Mouse (Mus musculus): ENCODE data around the gene Dnmt3b. TPM values are rescaled to one million over a fixed set of nuclear protein-coding genes. Genes with fewer than 3 reads are reported as not detected.
A peak's percentile ranks its signal among the peaks of the same experiment; 100 is the strongest.

Gene Dnmt3b
- polyA plus RNA-seq, 1 experiment from 2014 or later, result 3.0 TPM

- Histone ChIP-seq H3K27ac (ENCODE audit: low read length) (peak within 1 kb of the TSS; percentile 89), H3K9ac (ENCODE audit: low read depth, low read length) (peak within 1 kb of the TSS; percentile 88), H3K27me3 (ENCODE audit: control insufficient read depth, insufficient read depth, low read depth, low read length) (no peaks in the 10 kb centered on the region), H3K36me3 (ENCODE audit: control insufficient read depth, insufficient read depth, low read length) (peaks cover 12% of the 10 kb centered on the region), H3K4me1 (ENCODE audit: control insufficient read depth, insufficient read depth, low read length) (peaks cover 18% of the 10 kb centered on the region), H3K9me3 (replicated peaks; ENCODE audit: control insufficient read depth, low read length, poor library complexity, severe bottlenecking) (no peaks in the 10 kb centered on the region), H3K4me3 (ENCODE audit: low read depth, low read length) (peak within 1 kb of the TSS; percentile 76), H3K4me2 (ENCODE audit: low read length) (peak within 1 kb of the TSS; percentile 67)
- 4% methylated on average over 53 of the region's 53 CpGs for WGBS
- ATAC-seq, result peak; percentile 90
Measured at GRCm38 (mm10) chr2:153631976-153632870, 17.0 kb upstream of the Dnmt3b start, which contains the start of gene Commd7. TSS of gene Commd7 (minus strand) at chr2:153632781.

DNA sequence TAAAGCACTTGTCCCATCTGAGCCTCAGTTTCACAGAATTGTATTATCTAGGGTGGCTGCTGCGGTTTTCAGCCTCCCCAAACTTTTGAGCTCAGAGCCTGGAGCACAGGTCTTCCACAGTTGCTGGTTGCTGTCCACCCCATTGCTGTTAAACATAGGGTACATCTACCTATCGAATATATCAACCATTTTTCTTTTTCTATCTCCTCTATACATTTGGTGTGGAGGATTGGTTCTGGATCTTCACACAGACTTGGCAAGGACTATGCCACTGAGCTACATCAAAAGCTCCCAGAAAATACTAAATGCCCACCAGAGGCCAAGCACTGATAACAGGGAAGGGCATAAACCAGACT lies 16.4 kb upstream of the Dnmt3b start:
- H3K4me3 ChIP-seq (ENCODE audit: low read depth, low read length), result peak overlapping the region; percentile 76
- no peaks in the 10 kb centered on the region for H3K9me3 ChIP-seq (replicated peaks; ENCODE audit: control insufficient read depth, low read length, poor library complexity, severe bottlenecking)
- peak overlapping the region; percentile 89 for H3K27ac ChIP-seq (ENCODE audit: low read length)
- peak; percentile 47 for ATAC-seq
- H3K27me3 ChIP-seq (ENCODE audit: control insufficient read depth, insufficient read depth, low read depth, low read length), result no peaks in the 10 kb centered on the region
- peak overlapping the region; percentile 67 for H3K4me2 ChIP-seq (ENCODE audit: low read length)
- peaks cover 6% of the 10 kb centered on the region for H3K36me3 ChIP-seq (ENCODE audit: control insufficient read depth, insufficient read depth, low read length)
- 28% methylated on average over 2 of the region's 2 CpGs for WGBS
- peak overlapping the region; percentile 88 for H3K9ac ChIP-seq (ENCODE audit: low read depth, low read length)
- peaks cover 18% of the 10 kb centered on the region for H3K4me1 ChIP-seq (ENCODE audit: control insufficient read depth, insufficient read depth, low read length)

DNA sequence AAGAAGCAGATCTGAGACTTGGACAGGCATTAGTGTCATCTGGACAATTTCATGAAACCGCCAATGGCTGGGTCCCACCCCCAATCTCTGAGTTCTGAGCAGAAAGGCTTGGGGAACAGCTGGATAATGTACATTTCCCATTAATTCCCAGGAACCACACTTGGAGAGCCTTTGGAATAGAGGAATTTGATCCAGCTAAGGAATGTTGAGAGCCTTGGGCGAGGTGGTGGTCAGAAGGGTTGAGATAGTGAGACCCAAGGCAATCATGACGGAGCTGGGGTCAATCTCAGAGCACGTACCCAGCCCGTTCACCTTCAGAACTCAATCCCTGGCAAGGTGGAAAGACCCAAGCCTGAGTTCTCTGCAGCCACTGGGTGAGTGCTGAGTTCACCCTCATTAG lies 16.0 kb upstream of the Dnmt3b start:
- 90% methylated on average over 5 of the region's 5 CpGs for WGBS
- H3K9ac ChIP-seq (ENCODE audit: low read depth, low read length), result peak overlapping the region; percentile 88
- peaks cover 18% of the 10 kb centered on the region for H3K4me1 ChIP-seq (ENCODE audit: control insufficient read depth, insufficient read depth, low read length)
- H3K4me3 ChIP-seq (ENCODE audit: low read depth, low read length), result no peak overlapping the region
- no peak overlapping the region; the same call in 1 of the 2 replicates for H3K4me2 ChIP-seq (ENCODE audit: low read length)
- ATAC-seq, result no peak
- H3K27me3 ChIP-seq (ENCODE audit: control insufficient read depth, insufficient read depth, low read depth, low read length), result no peaks in the 10 kb centered on the region
- H3K27ac ChIP-seq (ENCODE audit: low read length), result no peak overlapping the region
- no peaks in the 10 kb centered on the region for H3K9me3 ChIP-seq (replicated peaks; ENCODE audit: control insufficient read depth, low read length, poor library complexity, severe bottlenecking)
- H3K36me3 ChIP-seq (ENCODE audit: control insufficient read depth, insufficient read depth, low read length), result peaks cover 2% of the 10 kb centered on the region; the same call in 1 of the 2 replicates

GRCm38 (mm10) chr2:153638977-153639680 lies 10.1 kb upstream of the Dnmt3b start:
- no peaks in the 10 kb centered on the region for H3K9me3 ChIP-seq (replicated peaks; ENCODE audit: control insufficient read depth, low read length, poor library complexity, severe bottlenecking)
- WGBS, result 22% methylated on average over 15 of the region's 15 CpGs
- no peak overlapping the region for H3K27ac ChIP-seq (ENCODE audit: low read length)
- no peaks in the 10 kb centered on the region for H3K36me3 ChIP-seq (ENCODE audit: control insufficient read depth, insufficient read depth, low read length)
- ATAC-seq, result no peak
- H3K4me2 ChIP-seq (ENCODE audit: low read length), result no peak overlapping the region
- H3K4me3 ChIP-seq (ENCODE audit: low read depth, low read length), result no peak overlapping the region
- H3K9ac ChIP-seq (ENCODE audit: low read depth, low read length), result no peak overlapping the region
- no peaks in the 10 kb centered on the region for H3K4me1 ChIP-seq (ENCODE audit: control insufficient read depth, insufficient read depth, low read length)
- no peaks in the 10 kb centered on the region for H3K27me3 ChIP-seq (ENCODE audit: control insufficient read depth, insufficient read depth, low read depth, low read length)

GRCm38 (mm10) chr2:153642496-153642895 lies 6.8 kb upstream of the Dnmt3b start:
- no peak for ATAC-seq
- Histone ChIP-seq H3K4me2 (ENCODE audit: low read length) (no peak overlapping the region), H3K4me1 (ENCODE audit: control insufficient read depth, insufficient read depth, low read length) (no peaks in the 10 kb centered on the region), H3K27me3 (ENCODE audit: control insufficient read depth, insufficient read depth, low read depth, low read length) (no peaks in the 10 kb centered on the region), H3K4me3 (ENCODE audit: low read depth, low read length) (no peak overlapping the region), H3K9me3 (replicated peaks; ENCODE audit: control insufficient read depth, low read length, poor library complexity, severe bottlenecking) (no peaks in the 10 kb centered on the region), H3K36me3 (ENCODE audit: control insufficient read depth, insufficient read depth, low read length) (no peaks in the 10 kb centered on the region), H3K9ac (ENCODE audit: low read depth, low read length) (no peak overlapping the region), H3K27ac (ENCODE audit: low read length) (no peak overlapping the region)
- WGBS, result 18% methylated on average over 3 of the region's 3 CpGs

DNA sequence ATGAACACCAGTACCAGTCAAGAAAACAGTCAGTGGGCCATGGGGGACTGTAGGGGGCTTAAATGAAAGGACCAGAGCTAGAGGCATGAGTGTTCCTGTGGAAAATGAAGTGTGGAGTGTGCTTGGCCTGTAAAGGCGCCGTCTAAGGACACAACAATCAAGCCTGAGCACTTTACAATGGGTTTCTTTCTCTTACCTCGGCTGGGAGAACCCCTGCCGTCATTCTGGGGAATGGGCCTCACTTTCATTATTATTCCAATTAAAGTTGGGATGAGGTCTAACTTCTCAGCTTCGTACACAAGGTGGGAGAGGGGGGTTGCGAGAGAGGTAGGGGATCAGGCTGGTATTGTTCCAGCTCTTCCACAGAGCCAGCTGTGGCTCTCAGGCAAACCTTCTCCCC lies 6.3 kb upstream of the Dnmt3b start:
- H3K4me2 ChIP-seq (ENCODE audit: low read length), result no peak overlapping the region
- H3K27me3 ChIP-seq (ENCODE audit: control insufficient read depth, insufficient read depth, low read depth, low read length), result no peaks in the 10 kb centered on the region
- H3K4me1 ChIP-seq (ENCODE audit: control insufficient read depth, insufficient read depth, low read length), result no peaks in the 10 kb centered on the region
- no peak overlapping the region for H3K9ac ChIP-seq (ENCODE audit: low read depth, low read length)
- 14% methylated on average over 6 of the region's 6 CpGs for WGBS
- no peak overlapping the region for H3K27ac ChIP-seq (ENCODE audit: low read length)
- H3K4me3 ChIP-seq (ENCODE audit: low read depth, low read length), result no peak overlapping the region
- no peaks in the 10 kb centered on the region for H3K9me3 ChIP-seq (replicated peaks; ENCODE audit: control insufficient read depth, low read length, poor library complexity, severe bottlenecking)
- no peaks in the 10 kb centered on the region for H3K36me3 ChIP-seq (ENCODE audit: control insufficient read depth, insufficient read depth, low read length)
- ATAC-seq, result no peak

- no peaks in the 10 kb centered on the region for H3K36me3 ChIP-seq (ENCODE audit: control insufficient read depth, insufficient read depth, low read length)
- peaks cover 18% of the 10 kb centered on the region for H3K4me1 ChIP-seq (ENCODE audit: control insufficient read depth, insufficient read depth, low read length)
- no peaks in the 10 kb centered on the region for H3K9me3 ChIP-seq (replicated peaks; ENCODE audit: control insufficient read depth, low read length, poor library complexity, severe bottlenecking)
- H3K27ac ChIP-seq (ENCODE audit: low read length), result no peak overlapping the region
- peak overlapping the region; percentile 85 for H3K9ac ChIP-seq (ENCODE audit: low read depth, low read length)
- H3K27me3 ChIP-seq (ENCODE audit: control insufficient read depth, insufficient read depth, low read depth, low read length), result no peaks in the 10 kb centered on the region; the same call in 1 of the 2 replicates
- H3K4me2 ChIP-seq (ENCODE audit: low read length), result peak overlapping the region; percentile 97
- WGBS, result 19% methylated on average over 9 of the region's 14 CpGs
- ATAC-seq, result no peak
- peak overlapping the region; percentile 81 for H3K4me3 ChIP-seq (ENCODE audit: low read depth, low read length)
Measured at GRCm38 (mm10) chr2:153648773-153649297, 415 bp upstream of the Dnmt3b start.

GRCm38 (mm10) chr2:153650014-153650687 lies 901 bp downstream of the Dnmt3b start:
- WGBS, result 2% methylated on average over 28 of the region's 28 CpGs
- 0 out of 2 replicates have a peak, but pooled peaks have one; percentile 7 for ATAC-seq
- H3K27me3 ChIP-seq (ENCODE audit: control insufficient read depth, insufficient read depth, low read depth, low read length), result no peaks in the 10 kb centered on the region; the same call in 1 of the 2 replicates

More at GRCm38 (mm10) chr2:153650014-153650687, 901 bp downstream of the Dnmt3b start:
- Histone ChIP-seq H3K9ac (ENCODE audit: low read depth, low read length) (peak overlapping the region; percentile 85), H3K4me2 (ENCODE audit: low read length) (peak overlapping the region; percentile 97), H3K36me3 (ENCODE audit: control insufficient read depth, insufficient read depth, low read length) (no peaks in the 10 kb centered on the region), H3K9me3 (replicated peaks; ENCODE audit: control insufficient read depth, low read length, poor library complexity, severe bottlenecking) (no peaks in the 10 kb centered on the region), H3K27ac (ENCODE audit: low read length) (no peak overlapping the region), H3K4me3 (ENCODE audit: low read depth, low read length) (peak overlapping the region; percentile 81), H3K4me1 (ENCODE audit: control insufficient read depth, insufficient read depth, low read length) (peaks cover 18% of the 10 kb centered on the region)
